Mouse (Mus musculus) kidney, embryonic 16.5 days (tissue): ENCODE results near the gene Duox2. TPM values are rescaled to one million over a fixed set of nuclear protein-coding genes. Genes with fewer than 3 reads are reported as not detected.

Source experiments
- ATAC-seq: fragments of 200-750 bp; cut with Nextera tagmentation; 2 replicates; pipeline ENCODE4 v1.8.0; 2017; ENCODE audit warnings: moderate TSS enrichment; ENCODE audit not compliant: low FRiP score, low TSS enrichment
- H3K27ac ChIP-seq: fragments of 300-500 bp; sonication (generic); 2 replicates; pipeline ENCODE4 v1.5.1; 2014; ENCODE audit warnings: low read length
- H3K27me3 ChIP-seq: fragments of 300-500 bp; sonication (generic); 2 replicates; pipeline ENCODE4 v1.6.1; 2014; ENCODE audit warnings: low read length, control low read depth, mixed read lengths; ENCODE audit not compliant: insufficient read depth
- H3K36me3 ChIP-seq: fragments of 300-500 bp; sonication (generic); 2 replicates; pipeline ENCODE4 v1.6.1; 2014; ENCODE audit warnings: low read length, control low read depth, mixed read lengths; ENCODE audit not compliant: insufficient read depth
- H3K4me1 ChIP-seq: fragments of 300-500 bp; sonication (generic); 2 replicates; pipeline ENCODE4 v1.6.1; 2014; ENCODE audit warnings: low read length, control low read depth, mixed read lengths; ENCODE audit not compliant: insufficient read depth
- H3K4me2 ChIP-seq: fragments of 300-500 bp; sonication (generic); replicated peaks from 2 replicates; pipeline ENCODE4 v1.6.1; 2014; ENCODE audit warnings: low read depth, low read length
- H3K4me3 ChIP-seq: fragments of 300-500 bp; sonication (generic); 2 replicates; pipeline ENCODE4 v1.5.1; 2014; ENCODE audit warnings: mild to moderate bottlenecking, low read length
- H3K9ac ChIP-seq: fragments of 300-500 bp; sonication (generic); replicated peaks from 2 replicates; pipeline ENCODE4 v1.6.1; 2014; ENCODE audit warnings: low read length
- H3K9me3 ChIP-seq: fragments of 300-500 bp; sonication (generic); 2 replicates; pipeline ENCODE4 v1.6.1; 2016; ENCODE audit warnings: low read length, control low read depth
- WGBS: fragments of 180-500 bp; shearing (Covaris S2); extraction: QIAGEN DNeasy Blood & Tissue Kit; methylation state at CpG from one replicate; pipeline ENCODE4 v1.1.7; 2014; 5-methylcytosine and 5-hydroxymethylcytosine counted together
- polyA plus RNA-seq: library from polyadenylated mRNA; unstranded; fragments of >200 nt; fragmentation: Nextera tagmentation; extraction: Ambion mirVana; gene quantifications from 2 replicates; pipeline ENCODE4 v1.2.1, GENCODE M21; 2015

Duox2 gene
- polyA plus RNA-seq, 1 experiment from 2014 or later, result 0.06 TPM

DNA sequence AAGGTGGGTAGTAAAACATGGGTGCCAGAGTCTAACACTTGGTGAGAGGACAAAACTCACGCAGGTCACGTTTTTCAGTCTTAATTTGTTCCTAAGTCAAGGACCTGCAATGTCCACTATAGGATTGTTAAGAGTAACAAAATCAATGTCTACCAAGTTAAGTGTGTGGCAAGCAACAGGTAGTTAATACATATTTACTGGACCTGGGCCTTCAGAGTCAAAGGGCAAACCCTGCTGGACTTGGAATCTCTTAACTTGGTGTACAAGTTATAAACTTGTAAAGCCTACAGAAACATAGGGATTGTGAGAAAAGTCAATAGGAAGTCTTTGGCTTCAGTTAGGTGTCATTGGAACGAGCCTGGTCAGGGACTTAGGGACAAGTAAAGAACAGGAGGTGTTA is 26.3 kb upstream of the Duox2 start:
- H3K4me3 ChIP-seq, result no peak overlapping the region
- no peak for ATAC-seq

DNA sequence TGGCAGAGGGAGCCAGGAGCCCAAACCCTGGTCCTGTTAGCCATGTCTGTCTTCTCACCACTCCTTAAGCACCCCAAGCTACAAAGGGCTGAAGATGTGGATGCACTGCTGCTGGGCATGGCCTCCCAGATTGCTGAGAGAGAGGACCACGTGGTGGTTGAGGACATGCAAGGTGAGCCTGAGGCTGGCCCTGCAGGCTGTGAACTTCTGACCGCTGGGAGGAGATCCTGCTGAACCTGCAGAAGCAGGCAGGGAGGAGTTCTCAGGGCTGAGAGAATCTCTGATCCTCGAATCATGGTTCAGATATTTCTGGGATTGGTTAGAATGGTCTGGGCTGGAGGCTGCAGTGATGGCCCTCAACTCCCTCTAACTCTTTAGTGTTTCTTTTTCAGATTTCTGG is 25.7 kb upstream of the Duox2 start:
- Histone ChIP-seq H3K27me3 (no peaks in the 10 kb centered on the region), H3K4me1 (no peaks in the 10 kb centered on the region), H3K9ac (no peak overlapping the region), H3K4me2 (no peak overlapping the region), H3K36me3 (no peaks in the 10 kb centered on the region), H3K27ac (no peak overlapping the region), H3K9me3 (no peaks in the 10 kb centered on the region), H3K4me3 (no peak overlapping the region)
- no peak for ATAC-seq
- 55% methylated on average over 3 of the region's 3 CpGs for WGBS

More for the DNA sequence above, 26.3 kb upstream of the Duox2 start:
- Histone ChIP-seq H3K27ac (no peak overlapping the region), H3K36me3 (no peaks in the 10 kb centered on the region), H3K9me3 (no peaks in the 10 kb centered on the region), H3K27me3 (no peaks in the 10 kb centered on the region), H3K4me2 (no peak overlapping the region), H3K9ac (no peak overlapping the region), H3K4me1 (no peaks in the 10 kb centered on the region)
- 74% methylated on average over 3 of the region's 3 CpGs for whole genome bisulfite sequencing

DNA sequence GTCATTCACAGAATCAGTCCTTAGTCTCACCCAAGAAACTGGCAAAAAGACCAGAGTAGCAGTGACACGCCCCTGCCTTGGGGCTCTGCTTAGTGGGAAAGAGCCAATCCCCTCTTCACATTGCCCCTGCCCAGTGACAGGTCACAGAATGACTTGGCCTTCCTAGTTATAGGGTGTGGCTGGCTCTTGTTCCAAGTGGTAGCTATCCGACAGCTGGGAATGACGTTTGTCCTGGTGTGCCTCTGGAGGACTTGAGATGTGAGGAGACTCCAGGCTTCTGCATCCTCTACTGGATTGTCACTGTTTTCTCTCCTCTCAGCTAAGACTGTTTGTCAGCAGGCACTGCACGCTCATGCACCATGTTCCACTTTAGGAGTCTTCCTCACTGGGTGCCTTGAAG is 19.1 kb upstream of the Duox2 start:
- ATAC-seq, result no peak
- no peaks in the 10 kb centered on the region for H3K9me3 ChIP-seq
- no peak overlapping the region for H3K4me3 ChIP-seq
- H3K4me1 ChIP-seq, result peaks cover 7% of the 10 kb centered on the region
- no peak overlapping the region for H3K9ac ChIP-seq
- no peak overlapping the region for H3K27ac ChIP-seq
- H3K27me3 ChIP-seq, result peaks cover 31% of the 10 kb centered on the region
- 73% methylated on average over 4 of the region's 4 CpGs for WGBS
- H3K36me3 ChIP-seq, result no peaks in the 10 kb centered on the region
- no peak overlapping the region for H3K4me2 ChIP-seq

DNA sequence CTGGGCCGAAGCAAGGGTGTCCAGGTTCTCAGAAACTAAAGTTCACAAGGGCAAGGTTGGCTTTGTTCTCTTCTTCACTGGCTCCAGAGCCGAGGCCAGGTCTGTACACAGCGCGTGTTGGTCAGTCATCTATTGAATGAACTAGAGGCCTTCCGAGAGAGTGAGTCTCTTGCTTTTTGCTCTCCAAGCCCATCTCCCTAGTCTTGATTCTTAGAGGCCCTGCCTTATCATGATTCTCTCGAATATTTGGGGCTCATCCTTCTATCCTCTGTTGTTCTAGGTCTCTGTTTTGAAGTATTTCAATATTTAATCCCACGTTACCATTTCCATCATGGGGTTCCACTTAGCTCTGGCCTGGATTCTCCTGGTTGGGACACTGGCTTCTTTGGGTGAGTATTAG is 17.1 kb upstream of the Duox2 start, which contains the start of gene Duox1:
Gene Duox1 (plus strand): TSS at position 301 of the 400 bp plus-strand sequence.
- H3K4me3 ChIP-seq, result no peak within 1 kb of the TSS
- ATAC-seq, result no peak
- H3K4me1 ChIP-seq, result peaks cover 7% of the 10 kb centered on the region
- no peak within 1 kb of the TSS for H3K27ac ChIP-seq
- H3K4me2 ChIP-seq, result no peak within 1 kb of the TSS
- no peaks in the 10 kb centered on the region for H3K36me3 ChIP-seq
- H3K9me3 ChIP-seq, result no peaks in the 10 kb centered on the region
- WGBS, result 87% methylated on average over 7 of the region's 7 CpGs
- H3K9ac ChIP-seq, result no peak within 1 kb of the TSS
- H3K27me3 ChIP-seq, result peaks cover 50% of the 10 kb centered on the region

DNA sequence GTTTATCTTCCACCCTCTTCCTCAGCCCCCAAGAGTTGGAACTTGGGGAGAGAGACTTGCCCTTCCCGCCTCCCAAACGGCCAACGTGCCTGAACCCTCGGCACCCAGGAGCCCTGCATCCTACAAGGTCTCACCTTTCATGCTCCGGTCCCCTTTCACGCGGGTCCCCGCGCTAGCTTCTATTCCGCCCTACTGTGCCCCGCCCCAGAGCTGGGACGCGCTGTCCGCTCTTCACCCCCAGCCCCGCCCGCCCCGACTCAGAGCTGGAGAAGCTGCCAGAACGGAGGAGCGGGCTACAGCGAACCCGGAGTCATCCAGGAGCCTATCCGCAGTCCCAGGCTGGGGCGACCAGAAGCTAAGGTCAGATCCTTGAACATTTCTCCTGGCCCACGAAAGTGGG is 15.3 kb upstream of the Duox2 start, which contains the start of gene Duoxa1:
Gene Duoxa1 (minus strand): TSS at position 195 of the 400 bp plus-strand sequence.
- H3K27ac ChIP-seq, result no peak within 1 kb of the TSS
- peaks cover 63% of the 10 kb centered on the region for H3K27me3 ChIP-seq
- peak within 1 kb of the TSS; percentile 37 for H3K4me3 ChIP-seq
- under 1% methylated on average over 24 of the region's 24 CpGs for WGBS
- peaks cover 7% of the 10 kb centered on the region for H3K4me1 ChIP-seq
- H3K9ac ChIP-seq, result no peak within 1 kb of the TSS
- peak within 1 kb of the TSS; percentile 43 for H3K4me2 ChIP-seq
- H3K9me3 ChIP-seq, result no peaks in the 10 kb centered on the region
- ATAC-seq, result peak; percentile 50
- no peaks in the 10 kb centered on the region for H3K36me3 ChIP-seq

DNA sequence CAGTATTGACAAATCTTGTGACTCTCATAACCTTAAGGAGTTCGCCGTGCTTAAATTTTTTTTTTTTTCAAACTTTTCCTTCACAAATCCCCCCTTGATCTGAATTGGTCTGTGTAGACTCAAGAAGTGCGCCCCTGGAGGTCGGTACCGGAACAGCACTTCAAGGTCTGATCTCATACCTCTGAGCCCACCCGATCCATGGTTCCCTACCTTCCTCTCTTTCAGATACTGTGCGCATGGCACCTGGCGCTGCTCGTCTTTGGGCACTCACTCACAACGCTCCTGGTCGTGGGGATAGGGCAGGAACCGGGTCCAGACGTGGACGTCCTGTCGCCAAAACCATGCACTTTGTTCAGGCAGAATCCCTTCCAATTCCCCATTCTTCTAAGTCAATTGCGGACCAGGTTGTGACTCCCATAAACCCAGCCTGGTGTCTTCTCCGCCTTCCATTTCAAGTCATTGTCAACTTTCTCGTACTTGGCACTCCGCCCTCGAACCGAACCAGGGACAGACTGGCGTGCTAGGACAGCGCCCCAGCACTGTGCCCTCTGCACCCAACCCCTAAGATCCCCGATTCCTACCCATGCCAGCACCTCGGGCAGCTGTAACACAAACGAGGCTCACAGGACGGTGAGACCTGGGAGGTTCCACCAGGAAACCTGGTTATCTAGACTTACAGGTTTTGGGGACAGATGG is 14.6 kb upstream of the Duox2 start:
- 4% methylated on average over 27 of the region's 27 CpGs for WGBS
- H3K27me3 ChIP-seq, result peaks cover 66% of the 10 kb centered on the region
- H3K27ac ChIP-seq, result no peak overlapping the region
- no peak overlapping the region for H3K9ac ChIP-seq
- H3K4me1 ChIP-seq, result peaks cover 7% of the 10 kb centered on the region
- no peaks in the 10 kb centered on the region for H3K9me3 ChIP-seq
- H3K36me3 ChIP-seq, result no peaks in the 10 kb centered on the region
- H3K4me2 ChIP-seq, result peak overlapping the region; percentile 43
- H3K4me3 ChIP-seq, result peak overlapping the region; percentile 37
- peak; percentile 69 for ATAC-seq

DNA sequence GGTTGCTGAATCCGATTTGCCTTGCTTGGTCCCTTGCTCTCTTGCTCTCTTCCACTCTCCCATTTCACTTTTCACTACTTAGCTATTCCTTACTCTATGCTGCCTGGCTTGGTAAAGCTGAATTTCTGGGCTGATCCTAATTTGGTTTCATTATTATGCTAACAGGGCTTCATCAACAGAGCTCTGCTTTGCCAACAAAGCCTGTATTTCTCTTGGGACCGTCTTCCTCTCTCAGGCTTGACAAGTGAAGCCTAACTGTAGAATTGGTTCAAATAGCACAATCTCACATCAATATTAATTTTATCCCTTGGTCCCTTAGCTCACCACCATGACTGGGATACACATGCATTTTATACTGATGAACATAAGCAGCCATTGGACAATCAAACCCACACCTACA is 13.3 kb upstream of the Duox2 start:
- Histone ChIP-seq H3K4me2 (no peak overlapping the region), H3K36me3 (no peaks in the 10 kb centered on the region), H3K4me1 (peaks cover 7% of the 10 kb centered on the region), H3K27ac (no peak overlapping the region), H3K27me3 (peaks cover 78% of the 10 kb centered on the region), H3K4me3 (no peak overlapping the region), H3K9ac (no peak overlapping the region), H3K9me3 (no peaks in the 10 kb centered on the region)
- ATAC-seq, result no peak
- WGBS, result 51% methylated on average over 2 of the region's 2 CpGs

DNA sequence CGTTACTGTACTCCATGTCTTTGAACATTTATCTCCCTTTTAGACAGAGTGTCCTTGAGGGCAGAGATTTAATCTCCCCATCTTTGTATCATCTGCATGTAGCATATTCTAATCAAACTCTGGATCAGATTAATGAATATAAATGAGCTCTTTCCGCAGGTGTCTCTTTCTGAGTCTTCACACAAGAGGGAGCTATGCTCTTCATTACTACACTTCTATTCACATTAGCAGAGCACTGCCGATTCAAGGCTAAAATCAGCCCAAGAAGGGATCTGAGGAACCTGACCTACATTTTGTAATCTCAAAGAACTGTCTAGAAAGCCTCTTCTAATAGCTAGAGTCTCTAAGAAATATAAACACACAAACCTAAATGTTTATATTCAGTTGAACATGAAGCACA is 11.4 kb upstream of the Duox2 start:
- no peak overlapping the region for H3K9ac ChIP-seq
- 39% methylated on average over 3 of the region's 3 CpGs for WGBS
- no peak overlapping the region for H3K4me2 ChIP-seq
- no peak for ATAC-seq
- H3K36me3 ChIP-seq, result no peaks in the 10 kb centered on the region
- H3K9me3 ChIP-seq, result no peaks in the 10 kb centered on the region
- H3K4me1 ChIP-seq, result peaks cover 7% of the 10 kb centered on the region
- no peak overlapping the region for H3K27ac ChIP-seq
- H3K4me3 ChIP-seq, result no peak overlapping the region
- peaks cover 78% of the 10 kb centered on the region for H3K27me3 ChIP-seq

DNA sequence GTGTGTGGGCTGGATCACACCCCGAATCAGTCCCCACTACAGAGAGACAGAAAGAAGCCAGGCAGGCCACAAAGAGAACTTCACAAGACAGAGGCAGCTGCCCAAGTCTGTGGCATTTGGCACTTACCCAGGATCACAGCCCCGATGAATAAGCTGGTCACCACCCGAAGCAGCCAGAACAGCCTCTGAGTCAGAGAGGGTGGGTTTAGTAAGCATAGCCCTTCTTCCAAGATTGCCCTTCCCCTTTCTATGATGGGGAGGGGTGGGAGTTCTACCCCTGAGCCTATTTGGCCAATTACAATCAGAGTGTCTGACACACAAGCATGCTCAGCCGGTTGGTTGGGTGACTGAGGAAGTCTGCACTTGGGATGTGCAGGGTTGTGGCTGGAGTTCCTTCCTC is 7.9 kb upstream of the Duox2 start:
- H3K27me3 ChIP-seq, result peaks cover 76% of the 10 kb centered on the region
- H3K36me3 ChIP-seq, result no peaks in the 10 kb centered on the region
- peaks cover 6% of the 10 kb centered on the region; the same call in 1 of the 2 replicates for H3K4me1 ChIP-seq
- no peak overlapping the region for H3K4me2 ChIP-seq
- WGBS, result 48% methylated on average over 4 of the region's 4 CpGs
- H3K27ac ChIP-seq, result no peak overlapping the region
- no peak overlapping the region for H3K4me3 ChIP-seq
- H3K9ac ChIP-seq, result no peak overlapping the region
- H3K9me3 ChIP-seq, result no peaks in the 10 kb centered on the region
- no peak for ATAC-seq

DNA sequence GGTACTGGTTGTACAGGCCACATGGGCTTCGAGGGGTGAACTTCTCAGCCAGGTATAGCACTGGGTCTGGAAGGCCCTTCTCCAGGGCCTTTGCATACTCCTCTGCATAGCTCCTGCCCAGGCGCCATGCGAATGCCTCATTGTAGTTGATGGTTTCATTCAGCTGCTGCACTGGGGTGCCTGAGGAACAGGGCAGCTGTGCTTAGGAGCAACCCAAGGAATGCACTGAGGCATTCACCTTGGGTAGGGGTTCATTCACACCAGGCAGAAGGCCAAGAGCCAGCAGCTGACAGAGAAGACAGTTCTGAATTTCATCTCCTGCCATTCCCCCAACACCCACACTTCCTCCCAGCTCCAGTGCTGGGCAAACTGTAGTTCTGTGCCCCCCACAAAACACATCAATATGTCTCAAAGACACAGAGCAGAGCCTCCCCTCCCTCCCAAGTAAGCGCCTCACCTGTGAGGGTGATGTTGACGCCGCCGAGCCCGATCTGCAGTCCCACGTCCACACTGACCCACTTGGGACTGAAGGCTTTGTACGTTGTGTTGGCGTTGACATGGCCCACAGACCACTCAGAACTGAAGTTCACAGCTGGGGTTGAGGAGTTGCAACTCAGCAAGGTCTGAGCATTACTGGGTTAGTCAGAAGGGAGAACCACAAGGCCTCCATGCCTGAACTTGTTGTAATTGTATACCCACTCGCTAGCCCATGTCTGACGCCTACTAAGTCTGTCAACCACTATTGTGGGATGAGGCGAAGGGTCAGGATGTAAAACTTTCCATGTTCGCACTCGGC is 7.0 kb upstream of the Duox2 start:
- no peak overlapping the region for H3K4me2 ChIP-seq
- no peak overlapping the region for H3K9ac ChIP-seq
- no peak overlapping the region for H3K27ac ChIP-seq
- H3K4me1 ChIP-seq, result peaks cover 10% of the 10 kb centered on the region
- ATAC-seq, result no peak
- no peak overlapping the region for H3K4me3 ChIP-seq
- H3K27me3 ChIP-seq, result peaks cover 76% of the 10 kb centered on the region
- 80% methylated on average over 16 of the region's 16 CpGs for WGBS
- H3K9me3 ChIP-seq, result no peaks in the 10 kb centered on the region
- no peaks in the 10 kb centered on the region for H3K36me3 ChIP-seq
